Mouse (Mus musculus) lung, embryonic 14.5 days (tissue): ENCODE results near the gene C330007P06Rik. TPM values are rescaled to one million over a fixed set of nuclear protein-coding genes. Genes with fewer than 3 reads are reported as not detected.
A peak's percentile ranks its signal among the peaks of the same experiment; 100 is the strongest.

ENCODE experiments used
- ATAC-seq: fragments of 200-750 bp; cut with Nextera tagmentation; 2 replicates; pipeline ENCODE4 v1.8.0; 2017; ENCODE audit warnings: mild to moderate bottlenecking, moderate TSS enrichment, moderate library complexity; ENCODE audit not compliant: insufficient read depth
- DNase-seq: peaks from one replicate; pipeline ENCODE4 v3.0.0-alpha.2; 2015
- H3K27ac ChIP-seq: fragments of 300-500 bp; sonication (generic); 2 replicates; pipeline ENCODE4 v1.5.1; 2014; ENCODE audit warnings: low read depth, mild to moderate bottlenecking, moderate library complexity
- H3K27me3 ChIP-seq: fragments of 300-500 bp; sonication (generic); 2 replicates; pipeline ENCODE4 v1.6.1; 2014; ENCODE audit warnings: low read length, control low read depth; ENCODE audit not compliant: insufficient read depth
- H3K36me3 ChIP-seq: fragments of 300-500 bp; sonication (generic); 2 replicates; pipeline ENCODE4 v1.6.1; 2014; ENCODE audit warnings: control low read depth; ENCODE audit not compliant: insufficient read depth
- H3K4me1 ChIP-seq: fragments of 300-500 bp; sonication (generic); 2 replicates; pipeline ENCODE4 v1.6.1; 2014; ENCODE audit warnings: antibody characterized with exemption, control low read depth; ENCODE audit not compliant: insufficient read depth
- H3K4me2 ChIP-seq: fragments of 300-500 bp; sonication (generic); 2 replicates; pipeline ENCODE4 v1.6.1; 2014; ENCODE audit warnings: mild to moderate bottlenecking
- H3K4me3 ChIP-seq: fragments of 300-500 bp; sonication (generic); 2 replicates; pipeline ENCODE4 v1.5.1; 2014; ENCODE audit warnings: low read depth, low read length
- H3K9ac ChIP-seq: fragments of 300-500 bp; sonication (generic); 2 replicates; pipeline ENCODE4 v1.6.1; 2014
- H3K9me3 ChIP-seq: fragments of 300-500 bp; sonication (generic); 2 replicates; pipeline ENCODE4 v1.6.1; 2016; ENCODE audit warnings: low read depth, low read length, control low read depth
- CTCF ChIP-seq: IDR thresholded peaks from 2 replicates; pipeline ENCODE4 v1.5.1; 2016; ENCODE audit warnings: antibody characterized with exemption, low read depth
- WGBS: fragments of 180-500 bp; shearing (Covaris S2); extraction: QIAGEN DNeasy Blood & Tissue Kit; methylation state at CpG from one replicate; pipeline ENCODE4 v1.1.7; 2014; 5-methylcytosine and 5-hydroxymethylcytosine counted together
- polyA plus RNA-seq: library from polyadenylated mRNA; unstranded; fragments of >200 nt; fragmentation: Nextera tagmentation; extraction: Ambion mirVana; gene quantifications from 2 replicates; pipeline ENCODE4 v1.2.1, GENCODE M21; 2014

The C330007P06Rik gene
- polyA plus RNA-seq, 1 experiment from 2014 or later: 37.9 TPM

DNA sequence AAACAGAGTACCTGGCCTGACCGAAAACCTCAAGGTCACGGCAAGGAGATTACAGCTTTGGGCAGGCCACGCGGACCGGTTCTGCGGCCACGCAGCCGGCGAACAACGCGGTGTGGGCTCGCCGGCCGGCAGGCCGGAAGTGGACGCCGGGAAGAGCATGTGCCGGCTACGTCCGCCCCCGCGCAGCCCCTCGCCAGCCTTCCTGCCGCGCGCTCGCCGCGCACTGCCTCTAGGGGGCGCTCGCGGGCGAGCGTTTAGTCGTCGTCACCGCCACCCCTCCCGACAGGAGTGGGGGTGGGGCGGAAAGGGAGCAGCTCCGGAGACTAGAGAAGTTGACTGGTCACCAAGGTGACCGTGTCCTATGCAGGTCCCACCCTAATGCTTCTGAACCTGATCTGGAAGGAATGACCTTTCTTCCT is 77.7 kb downstream of the C330007P06Rik start:
- DNase-seq (peak; percentile 88), ATAC-seq (peak; percentile 85)
- no peaks in the 10 kb centered on the region for H3K4me1 ChIP-seq
- peak overlapping the region; percentile 61 for H3K4me2 ChIP-seq
- H3K27ac ChIP-seq: peak overlapping the region; percentile 92
- peak overlapping the region; percentile 60 for H3K4me3 ChIP-seq
- H3K27me3 ChIP-seq: no peaks in the 10 kb centered on the region
- peak overlapping the region; percentile 68 for H3K9ac ChIP-seq
- WGBS: 10% methylated on average over 41 of the region's 41 CpGs
- H3K9me3 ChIP-seq: no peaks in the 10 kb centered on the region
- peak; percentile 73 for TF ChIP-seq CTCF
- peaks cover 12% of the 10 kb centered on the region; the same call in 1 of the 2 replicates for H3K36me3 ChIP-seq

DNA sequence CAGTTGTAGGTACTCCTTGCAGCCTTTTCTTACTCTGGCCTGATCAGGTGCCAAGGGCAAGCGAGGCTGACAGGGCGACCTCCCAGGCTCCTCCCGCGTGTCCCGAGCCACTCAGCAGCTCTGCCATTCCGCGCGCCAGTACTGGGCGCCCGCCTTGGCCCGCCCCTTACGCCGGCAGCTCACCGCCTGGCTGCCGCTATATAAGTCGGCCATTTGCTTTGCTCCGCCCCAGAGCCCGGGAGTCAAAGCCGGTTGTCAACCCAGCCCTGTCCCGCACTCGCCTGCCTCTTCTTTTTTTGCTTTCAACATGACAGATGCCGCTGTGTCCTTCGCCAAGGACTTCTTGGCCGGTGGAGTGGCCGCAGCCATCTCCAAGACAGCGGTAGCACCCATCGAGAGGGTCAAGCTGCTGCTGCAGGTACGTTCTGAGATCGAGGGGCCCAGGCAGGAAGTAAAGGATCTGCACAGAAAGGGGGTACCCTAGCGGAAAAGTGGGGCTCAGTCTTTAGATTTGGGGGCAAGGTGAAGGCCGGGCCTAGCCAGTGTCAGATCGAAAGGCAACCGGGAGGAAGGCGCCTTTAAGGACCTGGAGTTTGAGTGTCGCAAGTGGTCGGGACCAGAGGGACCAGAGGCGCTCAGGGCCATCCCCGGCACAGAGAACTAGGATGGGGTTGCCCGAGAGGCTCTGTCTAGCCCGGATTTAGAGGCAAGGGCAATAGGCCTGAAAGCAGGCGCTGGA is 78.3 kb downstream of the C330007P06Rik start, which contains the start of gene Slc25a5:
Slc25a5 (plus strand) TSS at position 228 of the 739 bp plus-strand sequence.
- DNase-seq: peak; percentile 91
- Histone ChIP-seq H3K4me2 (peak within 1 kb of the TSS; percentile 61), H3K27me3 (no peaks in the 10 kb centered on the region), H3K9ac (peak within 1 kb of the TSS; percentile 68), H3K4me1 (no peaks in the 10 kb centered on the region), H3K27ac (peak within 1 kb of the TSS; percentile 92), H3K36me3 (peaks cover 12% of the 10 kb centered on the region; the same call in 1 of the 2 replicates), H3K4me3 (peak within 1 kb of the TSS; percentile 60), H3K9me3 (no peaks in the 10 kb centered on the region)
- WGBS: 12% methylated on average over 41 of the region's 41 CpGs
- ATAC-seq: peak; percentile 97
- no peak for TF ChIP-seq CTCF

DNA sequence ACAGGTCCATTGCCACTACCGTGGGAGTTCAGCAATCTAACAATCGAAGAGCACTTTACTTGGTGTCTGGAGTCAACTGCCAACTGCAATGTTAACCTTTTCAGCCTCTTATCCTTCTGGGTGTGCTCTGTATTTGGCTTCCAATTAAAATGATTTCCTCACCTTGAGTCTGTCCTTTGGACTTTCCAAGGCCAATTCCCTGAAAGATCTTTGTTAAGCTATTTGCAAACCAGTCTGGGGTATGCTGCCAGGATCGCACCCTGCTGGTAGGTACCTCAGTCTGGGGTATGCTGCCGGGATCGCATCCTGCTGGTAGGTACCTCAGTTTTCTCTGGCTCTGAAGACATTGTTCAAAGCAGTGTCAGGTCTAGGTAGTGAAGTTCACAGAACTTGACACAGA is 79.3 kb downstream of the C330007P06Rik start:
- H3K36me3 ChIP-seq: peaks cover 12% of the 10 kb centered on the region; the same call in 1 of the 2 replicates
- ATAC-seq (no peak), DNase-seq (no peak)
- WGBS: 52% methylated on average over 5 of the region's 5 CpGs
- H3K4me3 ChIP-seq: no peak overlapping the region
- no peaks in the 10 kb centered on the region for H3K4me1 ChIP-seq
- no peaks in the 10 kb centered on the region for H3K9me3 ChIP-seq
- no peak overlapping the region for H3K4me2 ChIP-seq
- H3K27me3 ChIP-seq: no peaks in the 10 kb centered on the region
- no peak for TF ChIP-seq CTCF
- no peak overlapping the region for H3K9ac ChIP-seq
- no peak overlapping the region for H3K27ac ChIP-seq

DNA sequence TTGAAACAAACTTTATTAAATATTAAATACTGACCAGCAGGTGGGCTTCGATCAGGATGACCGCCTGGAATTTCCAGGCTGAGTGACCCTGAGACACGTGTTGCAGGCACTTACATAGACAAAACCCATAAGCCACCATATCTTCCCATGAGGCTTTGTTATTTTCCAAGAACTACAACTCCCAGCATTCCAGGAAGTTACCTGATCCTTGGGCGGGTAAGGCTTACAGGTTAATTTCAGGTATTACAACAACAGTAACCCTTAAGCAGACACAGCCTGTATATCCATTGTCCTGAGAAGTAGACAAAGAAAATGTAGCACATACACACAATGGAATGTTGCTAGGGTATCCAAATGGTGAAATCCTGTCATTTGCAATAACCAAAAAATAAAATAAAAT is 84.6 kb downstream of the C330007P06Rik start:
- no peak overlapping the region for H3K27ac ChIP-seq
- no peaks in the 10 kb centered on the region for H3K27me3 ChIP-seq
- H3K36me3 ChIP-seq: no peaks in the 10 kb centered on the region
- TF ChIP-seq CTCF: no peak
- no peak overlapping the region for H3K9ac ChIP-seq
- no peak overlapping the region for H3K4me2 ChIP-seq
- H3K4me3 ChIP-seq: no peak overlapping the region
- ATAC-seq (no peak), DNase-seq (no peak)
- H3K4me1 ChIP-seq: no peaks in the 10 kb centered on the region
- H3K9me3 ChIP-seq: no peaks in the 10 kb centered on the region
- WGBS: 61% methylated on average over 4 of the region's 4 CpGs

DNA sequence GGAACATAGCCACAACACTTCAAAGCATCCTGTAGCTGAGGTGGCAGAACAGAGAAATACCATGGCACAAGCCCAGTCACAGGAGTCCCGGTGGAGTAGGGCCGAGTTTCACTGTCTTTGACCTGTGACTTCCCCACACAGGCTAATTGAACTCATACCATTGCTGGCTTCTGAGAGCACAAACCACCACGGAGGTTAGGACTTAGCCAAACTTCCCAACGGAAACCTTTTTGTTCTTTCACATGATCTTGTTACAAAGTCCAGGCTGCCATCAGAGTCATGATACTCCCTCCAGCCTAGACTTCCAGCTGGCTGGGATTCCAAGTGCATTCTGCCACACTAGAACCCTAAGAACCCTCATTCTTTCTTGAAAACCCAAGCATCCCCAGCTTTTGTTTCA is 96.2 kb downstream of the C330007P06Rik start:
- H3K4me2 ChIP-seq: no peak overlapping the region
- H3K4me3 ChIP-seq: no peak overlapping the region
- H3K9ac ChIP-seq: no peak overlapping the region
- DNase-seq (no peak), ATAC-seq (no peak)
- H3K9me3 ChIP-seq: no peaks in the 10 kb centered on the region
- H3K36me3 ChIP-seq: no peaks in the 10 kb centered on the region
- 72% methylated on average over 4 of the region's 4 CpGs for WGBS
- TF ChIP-seq CTCF: no peak
- H3K27me3 ChIP-seq: no peaks in the 10 kb centered on the region
- H3K27ac ChIP-seq: no peak overlapping the region
- H3K4me1 ChIP-seq: no peaks in the 10 kb centered on the region

DNA sequence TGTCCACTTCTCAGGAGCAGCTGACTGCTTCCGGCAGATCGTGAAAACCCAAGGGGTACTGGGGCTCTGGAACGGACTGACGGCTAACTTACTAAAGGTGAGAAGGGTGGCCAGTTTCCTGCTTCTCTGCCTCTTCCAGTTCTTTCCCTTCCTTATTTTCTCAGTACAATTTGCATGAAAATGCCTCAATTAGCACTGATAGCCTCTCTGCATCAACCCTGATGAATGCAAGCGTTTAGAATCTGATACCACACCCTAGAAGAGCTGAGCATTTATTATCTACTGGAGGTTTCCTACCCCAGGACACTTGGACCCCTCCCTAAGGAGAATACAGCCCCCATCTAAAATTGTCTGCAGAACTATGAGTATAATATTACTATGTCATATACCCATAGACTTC is 98.4 kb downstream of the C330007P06Rik start:
- Histone ChIP-seq H3K4me3 (no peak overlapping the region), H3K4me1 (no peaks in the 10 kb centered on the region), H3K36me3 (no peaks in the 10 kb centered on the region), H3K9me3 (no peaks in the 10 kb centered on the region), H3K9ac (no peak overlapping the region), H3K27me3 (no peaks in the 10 kb centered on the region), H3K4me2 (no peak overlapping the region), H3K27ac (no peak overlapping the region)
- 82% methylated on average over 5 of the region's 5 CpGs for WGBS
- no peak for ATAC-seq
- TF ChIP-seq CTCF: no peak
- DNase-seq: no peak

Other genes with a start within 250 kb of the C330007P06Rik start
- gene Akap17b, start 228.7 kb downstream of the C330007P06Rik start, polyA plus RNA-seq: 3.1 TPM in 2 replicates
- 0.92 and 1.5 TPM in 2 replicates for gene Slc25a43, start 130.5 kb downstream of the C330007P06Rik start, polyA plus RNA-seq
- 690 and 709 TPM in 2 replicates for gene Slc25a5, start 78.5 kb downstream of the C330007P06Rik start, polyA plus RNA-seq
- 134 and 140 TPM in 2 replicates for gene Ube2a, start 211 bp downstream of the C330007P06Rik start, polyA plus RNA-seq
- 2.8 and 2.9 TPM in 2 replicates for gene Nkrf, start 28.8 kb upstream of the C330007P06Rik start, polyA plus RNA-seq
- gene Sept6, start 117.7 kb upstream of the C330007P06Rik start, polyA plus RNA-seq: 18.6 and 19.7 TPM in 2 replicates
- gene Sowahd, start 174.7 kb upstream of the C330007P06Rik start, polyA plus RNA-seq: 0.18 TPM in 1 of 2 replicates, not detected in the other
- gene Rpl39, start 211.3 kb upstream of the C330007P06Rik start, polyA plus RNA-seq: 600 and 683 TPM in 2 replicates
- 19.0 and 19.3 TPM in 2 replicates for gene Upf3b, start 236.2 kb upstream of the C330007P06Rik start, polyA plus RNA-seq